Mouse (Mus musculus) layer of hippocampus, adult 9-11 months (tissue): Measurements from ENCODE around the gene Sh3bp1.
A peak's percentile ranks its signal among the peaks of the same experiment; 100 is the strongest.

Experiments used
- DNase-seq: peaks from one replicate; pipeline ENCODE4 v3.0.0; 2022

The Sh3bp1 gene

GRCm38 (mm10) chr15:78899740-78900584, at the start of gene Sh3bp1:
TSS of gene Sh3bp1 (plus strand) at chr15:78899768.
- DNase-seq = no peak

GRCm38 (mm10) chr15:78850059-78850824, 49.3 kb upstream of the Sh3bp1 start:
- peak; percentile 83 for DNase-seq

GRCm38 (mm10) chr15:78850944-78851343, 48.6 kb upstream of the Sh3bp1 start:
- no peak for DNase-seq

- DNase-seq = peak; percentile 93
Observed at GRCm38 (mm10) chr15:78851505-78852153, 47.9 kb upstream of the Sh3bp1 start.

- DNase-seq = no peak
Observed at GRCm38 (mm10) chr15:78855303-78855965, 44.1 kb upstream of the Sh3bp1 start, which contains the start of gene Lgals2. TSS of gene Lgals2 (minus strand) at chr15:78855529.

GRCm38 (mm10) chr15:78857009-78857408, 42.6 kb upstream of the Sh3bp1 start:
- peak; percentile 84 for DNase-seq

- DNase-seq = no peak
Observed at GRCm38 (mm10) chr15:78859311-78859710, 40.3 kb upstream of the Sh3bp1 start.

- no peak for DNase-seq
Observed at GRCm38 (mm10) chr15:78859714-78860113, 39.9 kb upstream of the Sh3bp1 start.

GRCm38 (mm10) chr15:78862280-78862679, 37.3 kb upstream of the Sh3bp1 start:
- no peak for DNase-seq

GRCm38 (mm10) chr15:78863154-78863553, 36.4 kb upstream of the Sh3bp1 start:
- DNase-seq = no peak

GRCm38 (mm10) chr15:78863852-78864253, 35.7 kb upstream of the Sh3bp1 start:
- no peak for DNase-seq

- no peak for DNase-seq
Observed at GRCm38 (mm10) chr15:78868398-78868797, 31.2 kb upstream of the Sh3bp1 start.

- DNase-seq = no peak
Observed at GRCm38 (mm10) chr15:78868826-78869233, 30.7 kb upstream of the Sh3bp1 start.

GRCm38 (mm10) chr15:78869775-78870174, 29.8 kb upstream of the Sh3bp1 start:
- no peak for DNase-seq

- no peak for DNase-seq
Observed at GRCm38 (mm10) chr15:78872021-78872608, 27.5 kb upstream of the Sh3bp1 start.

- no peak for DNase-seq
Observed at GRCm38 (mm10) chr15:78873803-78874435, 25.6 kb upstream of the Sh3bp1 start.

GRCm38 (mm10) chr15:78874989-78875388, 24.6 kb upstream of the Sh3bp1 start:
- DNase-seq = no peak

- no peak for DNase-seq
Observed at GRCm38 (mm10) chr15:78875537-78875936, 24.0 kb upstream of the Sh3bp1 start.

- DNase-seq = peak; percentile 77
Observed at GRCm38 (mm10) chr15:78876258-78876696, 23.3 kb upstream of the Sh3bp1 start.

GRCm38 (mm10) chr15:78876991-78877809, 22.4 kb upstream of the Sh3bp1 start, which contains the start of gene Gga1:
TSS of gene Gga1 (plus strand) at chr15:78877190.
- peak; percentile 97 for DNase-seq
